Mouse (Mus musculus) thymus, adult 2 months (tissue): ENCODE measurements at regions not wholly inside any gene's neighbourhood (a gene's known extent, or its start where the extent isn't known, plus 50 kb on each side); places are given as distances from the start of the nearest gene placed in this dataset.

Experiments used
- DNase-seq: peaks from one replicate; pipeline ENCODE4 v3.0.0; 2021
- H3K27ac ChIP-seq: fragments of 200-500 bp; 2 replicates; pipeline ENCODE4 v1.5.1; 2012; ENCODE audit warnings: low read length, control low read depth; ENCODE audit not compliant: control insufficient read depth, insufficient read depth
- H3K27me3 ChIP-seq: fragments of 200-500 bp; 2 replicates; pipeline ENCODE4 v1.6.1; 2012; ENCODE audit warnings: mild to moderate bottlenecking, low read length, moderate library complexity, mixed read lengths; ENCODE audit not compliant: control insufficient read depth, insufficient read depth
- H3K36me3 ChIP-seq: fragments of 200-500 bp; 2 replicates; pipeline ENCODE4 v1.6.1; 2012; ENCODE audit warnings: mild to moderate bottlenecking, low read length, moderate library complexity; ENCODE audit not compliant: control insufficient read depth, insufficient read depth
- H3K4me1 ChIP-seq: fragments of 200-500 bp; replicated peaks from 2 replicates; pipeline ENCODE4 v1.6.1; 2012; ENCODE audit warnings: low read length; ENCODE audit not compliant: control insufficient read depth, insufficient read depth
- H3K4me3 ChIP-seq: fragments of 200-500 bp; 2 replicates; pipeline ENCODE4 v1.5.1; 2012; ENCODE audit warnings: mild to moderate bottlenecking, low read length, control low read depth, moderate library complexity; ENCODE audit not compliant: control insufficient read depth, insufficient read depth
- CTCF ChIP-seq: fragments of 200-500 bp; IDR thresholded peaks from 2 replicates; pipeline ENCODE4 v1.5.1; 2012; ENCODE audit warnings: mild to moderate bottlenecking, control low read depth, low read length, moderate library complexity, borderline replicate concordance; ENCODE audit not compliant: control insufficient read depth, poor library complexity, insufficient read depth; ENCODE audit errors: extremely low read depth
- POLR2A ChIP-seq: fragments of 200-500 bp; IDR thresholded peaks from 2 replicates; pipeline ENCODE4 v1.6.1; 2012; ENCODE audit warnings: mild to moderate bottlenecking, low read length, control low read depth, moderate library complexity; ENCODE audit not compliant: control insufficient read depth, poor library complexity, insufficient read depth; ENCODE audit errors: extremely low read depth
- WGBS: fragments of 180-500 bp; shearing (Covaris S2); methylation state at CpG from one replicate; pipeline ENCODE4 v1.1.7; 2018; 5-methylcytosine and 5-hydroxymethylcytosine counted together

DNA sequence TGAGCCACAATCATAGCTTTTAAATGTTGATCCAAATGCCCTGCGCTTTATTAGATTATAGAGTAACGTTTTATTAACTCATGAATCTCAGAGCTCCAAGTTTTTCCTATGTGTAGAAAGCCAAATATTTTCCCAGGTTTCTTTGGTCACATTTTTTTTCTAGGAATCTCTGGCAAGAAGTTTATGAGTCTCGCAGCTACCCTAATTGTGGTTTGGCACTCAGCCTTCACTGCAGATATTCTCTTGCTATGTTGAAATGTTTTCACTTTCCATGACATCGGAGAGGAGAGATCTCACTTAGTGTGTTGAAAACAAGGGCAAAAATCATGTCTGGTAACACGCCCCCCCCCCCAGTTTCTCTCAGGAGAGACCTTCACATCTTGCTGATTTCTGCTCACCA, 212.4 kb downstream of the Tmem26 start:
- Histone ChIP-seq H3K27me3 (no peaks in the 10 kb centered on the region), H3K4me1 (no peaks in the 10 kb centered on the region), H3K27ac (no peak overlapping the region), H3K4me3 (no peak overlapping the region), H3K36me3 (no peaks in the 10 kb centered on the region)
- TF ChIP-seq CTCF, result no peak
- TF ChIP-seq POLR2A, result no peak
- 62% methylated on average over 5 of the region's 5 CpGs for whole genome bisulfite sequencing
- DNase-seq, result no peak

DNA sequence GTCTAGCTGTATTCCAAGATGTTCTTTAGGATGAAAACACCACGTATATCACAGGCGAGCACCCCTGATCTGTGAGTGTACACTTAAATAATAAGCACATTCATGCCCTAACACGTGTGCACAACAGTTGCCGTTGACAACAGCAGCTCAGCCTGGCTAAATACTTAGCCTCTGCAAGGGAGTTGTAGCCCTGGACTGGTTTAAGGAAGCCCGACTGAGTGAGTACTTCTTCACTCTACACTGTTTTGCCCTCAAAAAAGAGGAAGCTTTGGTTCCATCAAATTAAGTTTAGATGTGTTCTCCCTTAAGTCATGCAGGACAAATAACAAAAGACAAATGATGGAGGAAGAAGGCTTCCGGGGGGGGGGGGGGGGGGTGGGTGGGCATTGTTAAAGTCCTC, 208.0 kb upstream of the Rhobtb1 start:
- Histone ChIP-seq H3K4me3 (no peak overlapping the region), H3K36me3 (no peaks in the 10 kb centered on the region), H3K4me1 (no peaks in the 10 kb centered on the region), H3K27me3 (no peaks in the 10 kb centered on the region), H3K27ac (no peak overlapping the region)
- no peak for DNase-seq
- 27% methylated on average over 6 of the region's 6 CpGs for WGBS
- TF ChIP-seq CTCF, result no peak
- no peak for TF ChIP-seq POLR2A

DNA sequence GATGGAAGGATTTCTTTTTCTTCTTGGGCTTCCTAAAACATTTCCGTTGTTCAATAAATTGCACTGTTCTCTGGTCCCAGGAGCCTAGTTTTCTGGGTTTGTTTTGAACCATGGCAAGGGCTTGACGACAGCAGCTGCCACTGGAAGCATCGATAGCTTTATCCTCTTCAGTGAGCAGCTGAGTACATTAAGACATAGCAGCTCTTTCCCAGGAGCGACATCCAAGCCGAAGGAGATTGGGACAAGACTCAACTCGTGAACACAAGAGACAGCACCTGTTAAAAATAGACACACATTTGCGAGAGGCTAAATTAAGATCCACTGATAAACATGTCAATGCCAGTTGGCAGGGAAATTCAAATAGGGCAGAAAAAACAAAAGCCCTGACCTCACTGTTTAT, 194.7 kb upstream of the Rhobtb1 start:
- no peak for TF ChIP-seq POLR2A
- no peak for TF ChIP-seq CTCF
- Histone ChIP-seq H3K27ac (no peak overlapping the region), H3K36me3 (no peaks in the 10 kb centered on the region), H3K4me3 (no peak overlapping the region), H3K27me3 (no peaks in the 10 kb centered on the region), H3K4me1 (no peaks in the 10 kb centered on the region)
- no peak for DNase-seq
- 89% methylated on average over 7 of the region's 7 CpGs for WGBS

DNA sequence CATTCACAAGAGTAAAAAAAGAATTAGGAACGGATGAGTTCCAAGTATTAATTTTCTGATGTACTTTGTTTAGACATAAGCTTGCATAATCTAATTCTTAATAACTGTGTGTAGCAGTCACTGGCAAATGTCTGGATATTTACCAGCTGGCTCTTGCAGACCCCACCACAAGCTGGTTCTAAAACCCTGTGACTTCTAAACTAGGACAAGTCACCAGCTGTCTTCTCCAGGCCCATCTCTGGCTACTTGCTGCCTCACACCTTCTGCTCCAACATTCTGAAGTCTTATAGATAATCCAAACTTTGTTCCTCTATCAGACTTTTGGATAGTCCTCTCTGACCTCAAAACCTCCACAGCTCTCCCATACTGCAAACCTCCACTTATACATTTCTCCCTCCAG, 189.9 kb upstream of the Rhobtb1 start:
- Histone ChIP-seq H3K27ac (no peak overlapping the region), H3K4me3 (no peak overlapping the region), H3K36me3 (no peaks in the 10 kb centered on the region), H3K27me3 (no peaks in the 10 kb centered on the region), H3K4me1 (no peaks in the 10 kb centered on the region)
- 94% methylated on average over 1 of the region's 1 CpGs for WGBS
- DNase-seq, result no peak
- no peak for TF ChIP-seq CTCF
- no peak for TF ChIP-seq POLR2A

DNA sequence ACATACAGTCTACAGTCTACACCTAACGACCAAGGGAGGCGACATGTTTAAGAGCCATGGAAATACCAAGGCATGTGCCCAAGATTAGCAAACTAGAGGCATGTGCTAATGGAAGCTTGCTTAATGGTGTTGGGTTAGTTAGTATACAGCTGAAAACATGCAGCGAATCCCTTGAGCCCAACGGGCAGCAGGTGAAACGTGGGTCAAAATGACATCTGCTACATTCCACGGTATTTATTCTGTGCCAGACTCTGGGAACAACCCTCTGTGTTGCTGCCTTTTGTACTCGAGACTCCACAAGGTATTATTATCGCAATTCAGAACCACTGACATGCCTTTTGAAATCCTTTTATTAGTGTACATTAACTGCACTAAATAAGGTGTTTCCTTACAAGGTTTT, 188.1 kb upstream of the Rhobtb1 start:
- no peaks in the 10 kb centered on the region for H3K36me3 ChIP-seq
- TF ChIP-seq CTCF, result no peak
- no peak for TF ChIP-seq POLR2A
- no peaks in the 10 kb centered on the region for H3K27me3 ChIP-seq
- DNase-seq, result no peak
- WGBS, result 91% methylated on average over 8 of the region's 8 CpGs
- H3K4me3 ChIP-seq, result no peak overlapping the region
- H3K4me1 ChIP-seq, result no peaks in the 10 kb centered on the region
- no peak overlapping the region for H3K27ac ChIP-seq

DNA sequence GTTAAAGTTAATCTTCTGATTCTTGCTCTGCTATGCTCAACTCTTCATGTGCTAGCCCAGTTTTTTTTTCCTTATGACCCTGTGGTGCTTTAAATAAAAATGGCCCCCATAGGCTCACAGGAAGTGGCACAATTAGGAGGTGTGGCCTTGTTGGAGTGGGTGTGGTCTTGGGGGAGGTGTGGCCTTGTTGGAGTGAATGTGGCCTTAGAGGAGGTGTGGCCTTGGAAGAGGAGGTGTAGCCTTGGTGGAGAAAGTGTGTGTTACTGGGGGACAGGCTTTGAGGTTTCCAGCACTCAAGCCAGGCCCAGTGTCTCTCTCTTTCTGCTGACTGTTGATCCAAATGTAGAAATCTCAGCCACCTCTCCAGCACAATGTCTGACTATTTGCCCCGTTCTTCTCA, 186.0 kb upstream of the Rhobtb1 start:
- no peak for TF ChIP-seq POLR2A
- no peak for TF ChIP-seq CTCF
- no peak overlapping the region for H3K27ac ChIP-seq
- H3K36me3 ChIP-seq, result no peaks in the 10 kb centered on the region
- no peaks in the 10 kb centered on the region for H3K27me3 ChIP-seq
- no peak overlapping the region for H3K4me3 ChIP-seq
- no peak for DNase-seq
- H3K4me1 ChIP-seq, result no peaks in the 10 kb centered on the region
- 86% methylated on average over 1 of the region's 1 CpGs for WGBS
